Mouse (Mus musculus) CD8-positive naive resting alpha-beta T cell, adult 2 months (primary cell): Measurements from ENCODE around the gene Wdr45.
A peak's percentile ranks its signal among the peaks of the same experiment; 100 is the strongest.

Experiments used
- DNase-seq, 2 experiments: peaks; one replicate each; pipeline ENCODE4 v3.0.0; 2022; ENCODE audit warnings: low read depth in 2 of 2, low spot score in 2 of 2

Gene Wdr45

DNA sequence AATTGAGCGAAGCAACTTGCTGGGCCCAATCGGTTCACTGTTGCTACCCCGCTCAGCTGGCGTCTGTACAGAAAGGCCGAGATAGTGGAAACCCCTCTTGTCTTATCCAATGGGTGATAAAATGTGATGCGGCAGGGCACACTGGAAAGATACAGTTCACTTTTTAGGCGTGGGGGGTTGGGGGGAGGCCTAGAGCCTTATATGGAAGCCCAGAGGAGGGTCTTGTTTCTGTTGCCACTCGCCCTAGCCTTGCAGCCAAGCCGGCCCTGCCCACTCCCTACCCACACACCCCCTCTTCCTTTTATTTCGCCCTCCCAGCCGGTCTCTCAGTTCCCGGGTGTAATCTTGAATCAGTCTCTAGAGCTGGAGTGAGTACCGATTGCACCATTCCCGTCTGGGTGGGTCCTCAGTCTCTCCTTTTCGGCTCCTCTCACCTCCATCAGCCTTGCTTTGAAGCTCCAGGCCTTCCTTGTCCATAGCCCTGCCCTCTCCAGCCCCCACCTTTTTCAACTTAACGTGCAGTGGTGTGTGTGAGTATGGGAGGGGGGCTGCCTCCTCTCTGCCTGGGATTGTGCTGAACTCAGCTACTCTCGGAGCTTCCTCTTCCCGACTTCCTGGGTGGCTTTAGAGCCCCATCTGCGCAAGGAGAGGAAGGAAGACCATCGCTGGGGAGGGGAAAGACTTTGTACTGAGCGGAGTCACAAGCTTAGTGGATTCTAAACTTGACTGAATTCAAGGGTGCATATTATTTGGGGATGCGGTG is 49.7 kb downstream of the Wdr45 start:
- no peak for DNase-seq

DNA sequence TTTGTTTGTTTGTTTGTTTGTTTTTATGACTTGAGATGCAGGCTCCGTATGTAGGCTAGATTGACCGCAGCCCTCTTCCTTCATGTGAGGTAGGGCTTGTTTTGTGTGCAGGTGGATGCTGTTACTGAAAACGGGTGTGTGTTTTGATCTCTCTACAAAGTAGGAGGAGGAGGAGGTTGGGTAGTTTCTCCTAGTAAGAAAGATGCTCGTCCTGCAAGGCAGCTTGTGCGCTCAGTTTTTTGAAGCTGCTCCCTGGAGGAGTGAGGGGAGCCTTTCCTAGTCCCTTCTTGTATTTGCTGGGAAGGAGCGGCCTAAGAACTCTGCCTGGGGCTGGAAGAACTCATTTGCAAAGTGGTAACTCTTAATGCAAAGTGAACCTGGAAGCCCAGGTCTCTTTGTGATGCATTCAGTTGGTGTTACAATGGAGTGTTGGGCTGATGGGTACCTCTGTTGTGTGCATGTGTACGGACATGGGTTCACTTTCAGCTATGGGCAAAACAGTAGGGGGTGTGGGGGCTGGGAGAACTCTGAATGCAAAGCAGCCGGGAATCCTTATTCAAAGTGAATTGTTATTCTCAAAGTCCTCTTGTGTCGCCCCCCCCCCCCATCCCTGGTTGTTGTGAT is 50.6 kb downstream of the Wdr45 start:
- DNase-seq: no peak

DNA sequence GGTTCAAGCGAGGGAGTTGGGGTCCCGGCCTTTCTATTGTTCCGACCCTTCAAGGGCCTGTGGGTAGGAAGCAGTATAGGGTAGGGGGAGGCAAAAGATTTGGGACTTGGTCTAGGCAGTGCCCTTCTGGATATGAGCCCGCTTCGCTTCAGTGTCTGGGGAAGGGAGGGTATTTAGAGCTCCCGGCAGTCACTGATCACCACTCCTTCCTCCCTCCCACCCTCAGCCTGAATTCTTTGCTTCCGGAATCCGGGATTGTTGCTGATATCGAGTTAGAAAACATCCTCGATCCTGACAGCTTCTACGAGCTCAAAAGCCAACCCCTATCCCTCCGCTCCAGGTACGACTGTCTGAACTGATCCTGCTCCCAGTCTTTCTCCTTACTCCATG is 51.1 kb downstream of the Wdr45 start:
- no peak for DNase-seq

DNA sequence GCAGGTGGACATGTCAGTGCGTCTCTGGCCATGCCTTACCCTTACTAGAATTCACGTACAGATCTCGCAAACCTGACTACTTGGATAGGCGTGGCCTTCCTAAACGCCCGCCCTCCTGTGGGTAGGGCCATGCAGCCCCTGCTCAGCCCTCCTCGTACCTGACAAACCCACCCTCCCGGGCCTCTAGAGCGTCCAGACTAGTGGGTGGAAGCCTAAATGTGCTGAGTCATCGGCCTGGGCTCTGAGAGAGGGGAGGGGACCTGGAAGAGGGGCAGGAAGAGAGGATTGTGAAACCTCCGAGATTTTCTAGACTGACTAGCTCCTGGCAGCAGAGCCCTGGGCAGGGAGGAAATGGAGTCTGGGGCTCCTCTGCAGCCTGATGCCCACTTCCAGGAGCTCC is 51.6 kb downstream of the Wdr45 start:
- DNase-seq: no peak

DNA sequence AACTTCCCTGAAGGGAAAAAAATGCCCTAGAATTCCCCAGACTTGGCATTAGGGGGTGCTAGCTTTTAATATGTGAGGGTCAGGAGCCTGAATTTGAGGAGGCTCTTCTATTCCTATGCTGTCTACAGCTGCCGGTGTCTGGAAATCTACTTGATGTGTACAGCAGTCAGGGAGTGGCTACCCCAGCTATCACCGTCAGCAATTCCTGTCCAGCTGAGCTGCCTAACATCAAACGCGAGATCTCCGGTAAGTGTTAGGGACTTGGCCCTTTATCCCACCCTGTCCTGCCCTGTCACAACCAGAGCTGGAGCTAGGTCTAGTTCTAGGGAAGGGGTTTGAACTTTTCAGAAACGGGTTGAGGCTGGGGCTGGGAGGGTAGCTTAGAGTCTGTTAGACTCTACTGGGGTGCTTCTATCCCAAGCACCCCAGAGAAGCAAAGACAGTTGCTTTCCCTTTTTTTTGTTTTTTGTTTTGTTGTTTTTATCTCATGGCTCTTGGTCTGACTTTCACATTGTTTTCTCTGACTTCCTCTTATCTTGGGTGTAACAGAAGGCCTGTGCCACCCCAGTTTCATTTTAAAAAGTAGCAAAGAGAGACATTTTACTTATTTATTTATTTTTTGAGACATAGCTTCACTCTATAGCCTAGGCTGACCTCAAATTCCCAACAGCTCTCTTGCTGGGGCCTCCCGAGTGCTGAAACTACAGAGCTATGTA is 55.3 kb downstream of the Wdr45 start:
- DNase-seq: no peak

DNA sequence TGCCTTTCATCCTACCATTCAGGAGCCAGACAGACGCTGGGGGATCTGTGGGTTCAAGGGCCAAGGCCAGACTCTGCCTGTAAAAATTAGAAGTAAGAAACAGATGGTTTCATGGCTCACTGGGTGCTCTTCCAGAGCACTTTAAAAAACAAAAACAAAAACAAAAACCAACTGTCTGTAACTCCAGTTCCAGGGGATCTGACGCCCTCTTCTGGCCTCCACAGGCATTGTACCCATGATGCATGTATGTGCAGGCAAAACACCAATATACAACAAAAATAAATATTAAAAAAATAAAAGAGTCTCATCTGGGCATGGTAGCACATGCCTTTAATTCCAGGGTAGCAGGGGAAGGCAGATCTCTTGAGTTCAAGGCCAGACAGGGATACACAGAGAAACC is 58.6 kb downstream of the Wdr45 start:
- no peak for DNase-seq

DNA sequence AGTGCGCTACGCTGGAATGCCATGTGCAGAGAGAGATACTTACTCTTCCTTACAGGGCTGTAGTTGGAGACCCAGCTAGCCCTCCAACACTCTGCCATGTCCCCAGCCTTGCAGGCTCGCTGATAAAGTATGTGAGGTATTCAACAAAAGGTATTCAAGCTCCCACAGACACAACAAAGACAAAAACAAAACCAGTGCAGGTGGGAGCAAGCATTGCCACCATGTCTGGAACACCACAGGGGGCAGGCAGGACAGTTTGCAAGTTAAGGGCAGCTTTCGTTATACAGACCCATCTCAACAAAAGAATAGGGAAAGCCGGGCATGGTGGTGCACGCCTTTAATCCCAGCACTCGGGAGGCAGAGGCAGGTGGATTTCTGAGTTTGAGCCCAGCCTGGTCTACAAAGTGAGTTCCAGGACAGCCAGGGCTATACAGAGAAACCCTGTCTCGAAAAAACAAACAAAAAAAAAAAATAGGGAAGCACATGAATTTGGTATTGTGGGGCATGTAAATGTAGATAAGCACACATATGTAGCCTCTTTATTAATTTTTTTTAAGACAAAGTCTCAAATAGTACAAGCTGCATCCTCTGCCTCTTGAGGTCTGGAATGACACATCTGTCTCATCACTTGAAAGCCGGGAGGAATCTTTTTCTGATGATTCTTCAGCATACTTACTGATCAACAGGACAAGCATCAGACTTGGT is 61.5 kb downstream of the Wdr45 start:
- DNase-seq: no peak

DNA sequence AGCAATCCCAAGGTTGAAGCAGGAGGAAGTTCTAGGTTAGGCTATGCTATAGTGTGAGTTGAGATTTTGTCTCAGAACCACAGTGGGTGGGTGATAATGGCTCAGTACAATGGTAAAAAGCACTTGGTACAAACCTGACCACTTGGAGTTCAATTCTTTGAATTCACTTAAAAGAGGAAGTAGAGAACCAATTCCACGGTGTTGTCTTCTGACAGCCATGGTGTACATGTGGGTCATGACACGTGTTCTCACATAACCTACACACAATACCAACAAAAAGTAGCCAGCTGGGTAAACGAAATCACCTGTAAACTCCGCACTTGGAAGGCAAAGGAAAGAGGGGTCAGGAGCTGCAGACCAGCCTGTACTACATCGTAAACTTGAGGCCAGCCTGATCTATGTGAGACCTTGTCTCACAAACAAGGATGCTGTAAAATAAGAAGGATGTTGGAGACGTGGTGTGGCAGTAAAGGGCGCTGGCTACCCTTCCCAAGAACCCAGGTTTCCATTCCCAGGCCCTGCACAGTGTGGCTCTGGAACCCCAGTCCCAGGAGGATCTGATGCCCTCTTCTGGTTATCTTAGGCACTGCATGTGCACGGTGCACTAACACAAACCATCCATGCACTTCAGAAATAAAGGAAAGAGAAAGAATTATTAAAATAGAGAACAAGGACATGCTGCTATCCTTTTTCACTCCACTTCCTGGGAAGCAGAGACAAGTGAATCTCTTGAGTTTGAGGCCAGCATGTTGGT is 62.4 kb downstream of the Wdr45 start:
- peak; percentile 31 to 39 for DNase-seq
